Mouse (Mus musculus) kidney, adult 2 months (tissue): ENCODE measurements around the gene AC170998.1. TPM values are rescaled to one million over a fixed set of nuclear protein-coding genes. Genes with fewer than 3 reads are reported as not detected.
A peak's percentile ranks its signal among the peaks of the same experiment; 100 is the strongest.
"Not testable (repeated sequence)": the region's sequence is repeated elsewhere in the genome, so short reads cannot be mapped to it uniquely, and the experiment has no call there.

Experiments used
- DNase-seq: peaks from one replicate; pipeline ENCODE4 v3.0.0; 2021
- H3K27ac ChIP-seq: fragments of 200-500 bp; 2 replicates; pipeline ENCODE4 v1.5.1; 2012; ENCODE audit warnings: low read depth, low read length, control low read depth, inconsistent platforms; ENCODE audit not compliant: insufficient read depth
- H3K27me3 ChIP-seq: fragments of 200-500 bp; replicated peaks from 2 replicates; pipeline ENCODE4 v1.6.1; 2012; ENCODE audit warnings: mild to moderate bottlenecking, moderate library complexity, low read length, inconsistent platforms; ENCODE audit not compliant: control insufficient read depth, insufficient read depth
- H3K36me3 ChIP-seq: fragments of 200-500 bp; 2 replicates; pipeline ENCODE4 v1.6.1; 2012; ENCODE audit warnings: mild to moderate bottlenecking, moderate library complexity, low read length, inconsistent platforms; ENCODE audit not compliant: control insufficient read depth, insufficient read depth
- H3K4me1 ChIP-seq: fragments of 200-500 bp; 2 replicates; pipeline ENCODE4 v1.6.1; 2011; ENCODE audit warnings: low read length; ENCODE audit not compliant: control insufficient read depth, insufficient read depth
- H3K4me3 ChIP-seq: fragments of 200-500 bp; 2 replicates; pipeline ENCODE4 v1.5.1; 2011; ENCODE audit warnings: mild to moderate bottlenecking, low read depth, low read length, control low read depth; ENCODE audit not compliant: insufficient read depth
- CTCF ChIP-seq: fragments of 200-500 bp; conservative IDR thresholded peaks from 2 replicates; pipeline ENCODE4 v1.5.1; 2011; ENCODE audit warnings: low read depth, mild to moderate bottlenecking, control low read depth, low read length, moderate library complexity, mixed read lengths; ENCODE audit not compliant: insufficient read depth, insufficient read length
- POLR2A ChIP-seq: fragments of 200-500 bp; IDR thresholded peaks from one replicate; pipeline ENCODE4 v1.6.1; 2011; ENCODE audit warnings: low read depth, low read length, control low read depth
- WGBS: fragments of 180-500 bp; shearing (Covaris S2); methylation state at CpG from one replicate; pipeline ENCODE4 v1.1.7; 2018; 5-methylcytosine and 5-hydroxymethylcytosine counted together
- polyA plus RNA-seq: library from polyadenylated mRNA; depleted of rRNA; stranded (reverse); fragments of >200 nt; gene quantifications from 2 replicates; pipeline ENCODE4 v1.2.3, GENCODE M21; 2012

Gene AC170998.1
- polyA plus RNA-seq, 1 experiment = 0.63 TPM

DNA sequence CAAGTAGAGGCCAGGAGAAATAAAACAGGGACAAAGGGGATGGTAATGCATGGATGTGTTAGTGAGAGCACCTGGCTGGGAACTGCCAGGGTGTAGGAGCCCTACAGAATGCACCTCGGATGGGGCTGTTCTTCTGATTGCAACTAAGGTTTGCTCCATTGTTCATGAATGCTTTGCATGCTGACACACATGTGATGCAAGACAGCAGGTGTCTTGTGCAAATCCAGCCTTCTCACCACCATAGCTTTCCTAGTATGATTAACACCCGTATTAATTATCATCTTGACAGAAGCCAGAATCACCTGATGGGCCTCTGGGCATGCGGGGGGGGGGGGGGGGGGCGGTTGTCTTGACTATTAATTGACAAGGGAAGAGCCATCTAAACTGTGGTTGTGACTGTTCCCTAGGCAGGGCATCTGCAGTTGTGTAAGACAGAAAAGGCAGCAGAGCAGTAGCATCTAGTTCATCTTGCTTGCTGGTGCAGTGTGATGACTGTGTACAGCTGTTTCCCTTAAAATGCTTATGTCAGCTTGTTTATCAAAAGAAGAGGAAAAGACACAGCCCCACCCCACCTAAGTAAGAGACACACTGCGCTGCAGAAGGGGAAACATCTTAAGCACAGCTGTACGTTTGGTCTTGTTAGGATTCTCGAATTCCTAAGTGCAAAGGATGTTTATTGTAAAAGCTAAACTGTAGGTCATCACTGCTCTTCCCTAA is 9.9 kb upstream of the AC170998.1 start:
- no peak for DNase-seq
- H3K27me3 ChIP-seq = no peaks in the 10 kb centered on the region
- no peak overlapping the region for H3K27ac ChIP-seq
- peaks cover 20% of the 10 kb centered on the region for H3K4me1 ChIP-seq
- peaks cover 11% of the 10 kb centered on the region; the same call in 1 of the 2 replicates for H3K36me3 ChIP-seq
- WGBS = 52% methylated on average over 7 of the region's 7 CpGs
- no peak overlapping the region for H3K4me3 ChIP-seq
- no peak for TF ChIP-seq CTCF
- no peak for TF ChIP-seq POLR2A

GRCm38 (mm10) chr17:28717535-28717934 is 8.3 kb upstream of the AC170998.1 start:
- WGBS = 72% methylated on average over 3 of the region's 3 CpGs
- H3K27me3 ChIP-seq = no peaks in the 10 kb centered on the region
- H3K4me3 ChIP-seq = no peak overlapping the region
- TF ChIP-seq CTCF (no peak), POLR2A (no peak)
- no peak overlapping the region for H3K27ac ChIP-seq
- peaks cover 11% of the 10 kb centered on the region; the same call in 1 of the 2 replicates for H3K36me3 ChIP-seq
- DNase-seq = no peak
- peaks cover 9% of the 10 kb centered on the region for H3K4me1 ChIP-seq

- not testable (repeated sequence) for H3K27me3 ChIP-seq, H3K4me1 ChIP-seq, H3K4me3 ChIP-seq, H3K27ac ChIP-seq
- DNase-seq = peak; percentile 70
- peaks cover 16% of the 10 kb centered on the region for H3K36me3 ChIP-seq
- WGBS = 81% methylated on average over 11 of the region's 11 CpGs
These were observed 1.6 kb downstream of the AC170998.1 start for GRCm38 (mm10) chr17:28727511-28727910.

- H3K4me3 ChIP-seq = no peak overlapping the region
- H3K27ac ChIP-seq = no peak overlapping the region
- H3K27me3 ChIP-seq = no peaks in the 10 kb centered on the region
- WGBS = 90% methylated on average over 6 of the region's 6 CpGs
- H3K4me1 ChIP-seq = no peaks in the 10 kb centered on the region
- DNase-seq = no peak
- no peak for TF ChIP-seq POLR2A
- TF ChIP-seq CTCF = no peak
- no peaks in the 10 kb centered on the region for H3K36me3 ChIP-seq
These were observed 9.6 kb downstream of the AC170998.1 start for GRCm38 (mm10) chr17:28735317-28736105.

DNA sequence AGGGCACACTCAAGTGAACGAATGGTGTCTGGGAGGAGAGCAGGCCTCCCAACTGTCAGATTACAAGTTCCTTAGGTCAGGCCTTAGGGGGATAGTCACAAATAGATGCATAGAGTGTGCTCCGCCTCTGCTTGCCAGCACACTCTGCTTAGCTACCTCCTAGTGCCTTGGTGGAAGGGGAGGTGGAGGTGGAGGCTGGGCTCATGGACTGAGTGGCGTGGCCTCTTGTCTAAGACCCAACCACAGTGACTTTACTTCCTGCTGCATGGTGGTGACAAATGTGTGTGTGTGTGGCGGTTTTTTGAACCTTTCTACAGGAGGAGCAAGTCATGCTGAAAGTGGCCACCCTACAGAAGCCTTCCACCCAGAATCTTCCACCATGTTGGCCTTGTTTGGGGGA is 10.6 kb downstream of the AC170998.1 start:
- no peaks in the 10 kb centered on the region for H3K36me3 ChIP-seq
- H3K27ac ChIP-seq = no peak overlapping the region
- no peaks in the 10 kb centered on the region for H3K27me3 ChIP-seq
- no peak for TF ChIP-seq CTCF
- TF ChIP-seq POLR2A = no peak
- H3K4me1 ChIP-seq = no peaks in the 10 kb centered on the region
- no peak overlapping the region for H3K4me3 ChIP-seq
- DNase-seq = no peak
- WGBS = 80% methylated on average over 4 of the region's 4 CpGs

GRCm38 (mm10) chr17:28737973-28738372 is 12.1 kb downstream of the AC170998.1 start:
- H3K36me3 ChIP-seq = no peaks in the 10 kb centered on the region
- TF ChIP-seq CTCF = no peak
- no peak for TF ChIP-seq POLR2A
- no peak overlapping the region for H3K4me3 ChIP-seq
- H3K4me1 ChIP-seq = peaks cover 5% of the 10 kb centered on the region
- no peak overlapping the region for H3K27ac ChIP-seq
- 90% methylated on average over 4 of the region's 4 CpGs for WGBS
- no peaks in the 10 kb centered on the region for H3K27me3 ChIP-seq
- DNase-seq = no peak

GRCm38 (mm10) chr17:28739244-28739643 is 13.4 kb downstream of the AC170998.1 start:
- peaks cover 10% of the 10 kb centered on the region for H3K4me1 ChIP-seq
- DNase-seq = no peak
- H3K36me3 ChIP-seq = no peaks in the 10 kb centered on the region; the same call in 1 of the 2 replicates
- TF ChIP-seq CTCF (no peak), POLR2A (no peak)
- no peaks in the 10 kb centered on the region for H3K27me3 ChIP-seq
- H3K27ac ChIP-seq = no peak overlapping the region
- 57% methylated on average over 6 of the region's 6 CpGs for WGBS
- H3K4me3 ChIP-seq = no peak overlapping the region
